Mouse (Mus musculus) G1E (cell line): Measurements from ENCODE around the gene Rbms3.

Experiments used
- CTCF ChIP-seq: IDR thresholded peaks from 2 replicates; pipeline ENCODE4 v1.5.1; 2012; ENCODE audit warnings: low read depth, low read length, inconsistent platforms, mixed read lengths
- GATA1 ChIP-seq: IDR thresholded peaks from 2 replicates; pipeline ENCODE4 v1.6.1; 2012; ENCODE audit warnings: borderline replicate concordance, low read length, inconsistent platforms, mixed read lengths
- POLR2AphosphoS5 ChIP-seq: IDR thresholded peaks from 2 replicates; pipeline ENCODE4 v1.6.1; 2012; ENCODE audit warnings: low read depth, low read length, inconsistent platforms; ENCODE audit not compliant: insufficient replicate concordance
- TAL1 ChIP-seq: conservative IDR thresholded peaks from 2 replicates; pipeline ENCODE4 v1.6.1; 2012; ENCODE audit warnings: low read depth, low read length, inconsistent platforms, mixed read lengths

DNA sequence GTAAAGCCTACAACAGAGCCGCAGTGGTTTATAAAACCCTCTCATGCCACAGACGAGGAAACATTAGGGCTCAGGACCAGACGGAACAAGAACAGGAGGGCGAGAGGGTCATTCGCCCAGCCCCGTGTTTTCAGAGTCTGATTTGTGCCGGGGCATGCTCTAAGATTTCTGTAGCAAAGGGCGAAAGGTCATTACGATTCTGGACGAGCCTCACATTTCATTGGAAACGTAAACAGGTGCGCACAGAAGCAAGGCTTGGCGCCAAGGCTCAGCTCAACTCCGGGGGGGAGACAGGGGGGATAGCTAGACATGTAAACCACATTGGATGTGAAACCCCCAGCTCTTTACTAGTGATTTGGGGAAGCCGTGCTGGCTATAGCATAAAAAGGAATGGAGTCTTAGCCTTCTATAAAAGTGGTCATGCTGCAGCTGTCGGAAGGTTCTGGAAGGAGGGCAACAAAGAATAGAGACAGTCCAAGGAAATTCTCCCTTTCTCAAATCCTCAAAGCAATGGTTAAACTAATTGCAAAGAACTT lies 250.2 kb downstream of the Rbms3 start:
- no peak for TF ChIP-seq CTCF
- no peak for TF ChIP-seq POLR2AphosphoS5
- TF ChIP-seq TAL1 = no peak
- TF ChIP-seq GATA1 = no peak
